Mouse (Mus musculus): ENCODE data around the gene Ndufa13. TPM values are rescaled to one million over a fixed set of nuclear protein-coding genes. Genes with fewer than 3 reads are reported as not detected.

Ndufa13 gene
- polyA plus RNA-seq, 1 experiment from 2014 or later: 217 TPM

DNA sequence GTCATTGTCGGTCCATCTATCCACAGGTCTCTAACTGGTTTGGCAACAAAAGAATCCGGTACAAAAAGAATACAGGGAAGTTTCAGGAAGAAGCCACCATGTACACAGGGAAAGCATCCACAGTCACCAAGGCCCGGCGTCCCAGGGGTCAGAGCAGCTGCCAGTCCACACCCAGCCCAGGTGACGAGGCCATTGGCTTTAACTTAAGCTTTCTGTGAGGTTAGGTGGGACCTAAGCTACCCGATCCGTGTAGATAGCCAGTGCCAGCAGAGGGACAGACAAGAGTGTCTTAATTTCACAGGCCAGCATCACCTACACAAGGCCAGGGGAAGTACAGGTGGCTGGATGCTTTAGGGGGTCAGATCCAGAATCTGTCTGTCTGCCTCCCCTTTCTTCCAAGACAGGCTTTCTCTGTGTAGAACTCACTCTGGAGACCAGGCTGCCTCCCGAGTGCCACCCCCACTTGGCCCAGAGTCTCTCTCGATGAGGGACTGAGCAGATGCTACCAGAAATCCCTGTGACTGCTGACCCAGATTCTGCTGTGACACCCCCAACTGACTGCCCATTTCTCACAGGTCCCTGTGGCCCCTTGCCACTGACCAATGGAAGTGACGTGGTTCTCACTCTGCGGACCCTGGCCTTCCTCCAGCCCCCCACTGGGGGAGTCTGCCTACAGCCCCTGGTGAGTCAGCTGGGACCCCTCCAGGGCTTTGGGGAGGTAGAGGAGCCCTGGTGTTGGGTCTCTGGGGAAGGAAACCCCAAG is 32.2 kb downstream of the Ndufa13 start:
- Histone ChIP-seq H3K4me3 (no peak overlapping the region), H3K4me1 (peaks cover 9% of the 10 kb centered on the region), H3K27me3 (ENCODE audit: insufficient read depth, poor library complexity, severe bottlenecking) (peaks cover 48% of the 10 kb centered on the region), H3K36me3 (no peaks in the 10 kb centered on the region), H3K27ac (no peak overlapping the region), H3K9me3 (no peaks in the 10 kb centered on the region)
- no peak for DNase-seq (ENCODE audit: low spot score)
- 73% methylated on average over 11 of the region's 11 CpGs for WGBS

DNA sequence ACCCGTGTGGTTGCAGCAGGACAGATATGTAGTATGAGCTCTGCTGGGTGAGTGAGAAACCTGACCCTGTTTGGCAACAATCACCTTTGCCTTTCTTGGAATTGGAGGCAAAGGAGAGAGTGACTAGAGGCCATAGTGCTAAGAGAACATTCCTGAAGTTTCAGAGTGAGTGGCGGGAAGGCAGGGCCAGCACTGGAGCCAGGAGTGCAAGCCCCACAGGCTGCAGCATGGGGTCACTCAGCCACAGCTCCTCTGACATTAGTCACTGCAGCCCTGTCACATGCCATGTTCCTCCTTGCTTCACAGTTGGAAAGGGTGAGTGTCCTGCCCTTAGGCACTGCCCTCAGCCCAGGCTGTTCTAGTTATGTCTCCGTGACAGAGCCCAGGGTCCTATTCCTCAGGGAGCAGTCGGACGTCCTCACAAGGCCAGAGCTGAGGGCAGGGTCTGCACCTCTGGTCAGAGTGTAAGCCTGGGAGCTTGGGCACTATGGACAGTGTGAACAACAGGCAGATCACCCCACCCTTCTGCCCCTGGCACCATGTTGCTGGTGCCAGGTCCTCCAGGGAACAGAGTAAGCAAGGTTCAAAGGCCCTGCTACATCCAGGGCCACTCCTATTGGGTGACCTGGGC is 34.5 kb downstream of the Ndufa13 start:
- no peak for DNase-seq (ENCODE audit: low spot score)
- Histone ChIP-seq H3K9me3 (no peaks in the 10 kb centered on the region), H3K36me3 (no peaks in the 10 kb centered on the region), H3K27me3 (ENCODE audit: insufficient read depth, poor library complexity, severe bottlenecking) (peaks cover 33% of the 10 kb centered on the region), H3K4me1 (peaks cover 9% of the 10 kb centered on the region), H3K4me3 (no peak overlapping the region), H3K27ac (no peak overlapping the region)
- 61% methylated on average over 5 of the region's 5 CpGs for WGBS

DNA sequence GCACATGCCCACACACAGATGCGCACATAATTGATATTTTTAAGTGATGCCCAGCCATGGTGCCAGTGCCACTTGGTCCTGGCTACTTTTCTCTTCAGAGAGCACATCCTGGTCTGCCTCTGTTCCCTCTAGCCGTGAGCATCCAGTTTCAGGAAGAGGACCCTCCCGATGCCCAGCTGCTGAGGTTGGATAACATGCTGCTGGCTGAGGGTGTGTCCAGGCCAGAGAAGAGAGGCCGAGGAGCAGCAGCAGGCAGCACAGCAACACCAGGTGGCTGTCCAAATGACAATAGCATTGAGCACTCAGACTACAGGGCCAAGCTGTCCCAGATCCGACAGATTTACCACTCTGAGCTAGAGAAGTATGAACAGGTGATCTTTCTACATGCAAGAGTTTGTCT is 38.2 kb downstream of the Ndufa13 start:
- Histone ChIP-seq H3K9me3 (no peaks in the 10 kb centered on the region), H3K27me3 (ENCODE audit: insufficient read depth, poor library complexity, severe bottlenecking) (peaks cover 6% of the 10 kb centered on the region; the same call in 1 of the 2 replicates), H3K27ac (no peak overlapping the region), H3K4me1 (peaks cover 9% of the 10 kb centered on the region), H3K4me3 (no peak overlapping the region), H3K36me3 (no peaks in the 10 kb centered on the region)
- 67% methylated on average over 5 of the region's 5 CpGs for WGBS
- DNase-seq (ENCODE audit: low spot score): peak; percentile 73

DNA sequence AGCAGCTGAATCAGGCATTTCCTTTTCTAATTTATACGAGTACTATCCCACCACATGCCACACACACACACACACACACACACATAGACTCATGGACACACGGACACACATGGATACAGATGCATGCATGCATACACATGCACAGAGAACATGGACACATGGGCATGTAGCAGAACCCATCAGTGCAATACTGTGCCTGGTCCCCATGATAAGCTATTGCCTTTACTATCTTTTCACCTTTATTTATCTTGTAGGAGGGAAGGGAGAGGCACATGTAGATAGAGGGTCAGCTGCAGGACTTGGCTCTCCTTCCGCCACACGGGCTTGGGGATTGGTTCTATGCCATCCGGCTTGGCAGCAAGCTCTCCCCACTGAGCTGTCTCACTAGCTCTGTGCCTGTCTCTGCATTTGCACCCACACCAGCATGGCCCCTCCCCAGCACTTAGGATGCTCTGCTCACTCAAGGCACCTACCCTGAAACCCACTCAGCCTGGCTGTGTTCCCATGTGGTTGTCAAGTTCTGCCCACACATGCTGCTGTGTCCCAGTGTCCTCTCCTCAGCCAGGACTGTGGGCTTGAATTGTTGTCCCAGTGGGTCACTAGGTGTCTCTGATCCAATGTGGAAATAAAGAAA is 38.9 kb downstream of the Ndufa13 start:
- Histone ChIP-seq H3K4me3 (no peak overlapping the region), H3K27me3 (ENCODE audit: insufficient read depth, poor library complexity, severe bottlenecking) (peaks cover 6% of the 10 kb centered on the region; the same call in 1 of the 2 replicates), H3K4me1 (peaks cover 9% of the 10 kb centered on the region), H3K9me3 (no peaks in the 10 kb centered on the region), H3K27ac (no peak overlapping the region), H3K36me3 (no peaks in the 10 kb centered on the region)
- DNase-seq (ENCODE audit: low spot score): no peak
- WGBS: 71% methylated on average over 5 of the region's 5 CpGs

DNA sequence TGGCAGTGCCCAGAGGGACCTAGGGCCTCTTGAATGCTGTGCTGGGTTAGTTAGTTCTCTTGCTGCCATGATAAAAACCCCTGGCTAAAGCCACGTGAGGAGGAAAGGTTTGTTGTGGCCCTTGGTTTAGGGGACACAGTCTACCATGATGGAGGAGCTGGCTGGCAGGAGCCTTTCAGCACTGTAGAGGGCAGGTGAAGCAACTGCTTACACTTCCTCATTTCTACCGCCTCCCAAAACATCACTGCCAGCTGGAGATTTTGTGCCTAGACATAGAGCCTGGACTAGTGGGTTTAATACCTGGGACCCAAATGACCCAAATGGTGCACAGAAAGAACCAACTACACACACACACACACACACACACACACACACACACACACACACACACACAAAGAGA is 41.1 kb downstream of the Ndufa13 start:
- Histone ChIP-seq H3K27me3 (ENCODE audit: insufficient read depth, poor library complexity, severe bottlenecking) (no peaks in the 10 kb centered on the region), H3K36me3 (no peaks in the 10 kb centered on the region), H3K9me3 (no peaks in the 10 kb centered on the region), H3K27ac (no peak overlapping the region), H3K4me3 (no peak overlapping the region), H3K4me1 (no peaks in the 10 kb centered on the region)
- DNase-seq (ENCODE audit: low spot score): no peak
- 55% methylated on average over 2 of the region's 2 CpGs for WGBS

DNA sequence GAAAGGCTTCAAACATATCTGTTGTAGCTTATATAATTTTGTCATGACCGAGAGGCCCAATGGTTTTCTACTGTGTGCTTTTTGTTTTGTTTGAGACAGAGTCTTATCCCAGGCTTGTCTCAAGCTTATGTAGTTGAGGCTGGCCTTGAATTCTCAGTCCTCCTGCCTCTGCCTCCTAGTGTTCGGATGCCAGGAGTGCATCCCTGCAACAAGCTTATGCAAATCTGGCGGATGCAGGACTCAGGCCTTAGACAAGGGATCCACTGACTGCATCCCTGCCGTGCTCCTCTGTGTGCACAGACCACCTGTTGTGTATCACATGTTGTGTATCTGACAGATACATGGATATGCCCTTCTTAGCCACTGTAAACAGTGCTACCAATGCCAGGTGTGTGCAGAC is 41.6 kb downstream of the Ndufa13 start:
- no peak for DNase-seq (ENCODE audit: low spot score)
- Histone ChIP-seq H3K4me1 (no peaks in the 10 kb centered on the region), H3K4me3 (no peak overlapping the region), H3K27me3 (ENCODE audit: insufficient read depth, poor library complexity, severe bottlenecking) (no peaks in the 10 kb centered on the region), H3K9me3 (no peaks in the 10 kb centered on the region), H3K36me3 (no peaks in the 10 kb centered on the region), H3K27ac (no peak overlapping the region)
- WGBS: 46% methylated on average over 4 of the region's 4 CpGs

DNA sequence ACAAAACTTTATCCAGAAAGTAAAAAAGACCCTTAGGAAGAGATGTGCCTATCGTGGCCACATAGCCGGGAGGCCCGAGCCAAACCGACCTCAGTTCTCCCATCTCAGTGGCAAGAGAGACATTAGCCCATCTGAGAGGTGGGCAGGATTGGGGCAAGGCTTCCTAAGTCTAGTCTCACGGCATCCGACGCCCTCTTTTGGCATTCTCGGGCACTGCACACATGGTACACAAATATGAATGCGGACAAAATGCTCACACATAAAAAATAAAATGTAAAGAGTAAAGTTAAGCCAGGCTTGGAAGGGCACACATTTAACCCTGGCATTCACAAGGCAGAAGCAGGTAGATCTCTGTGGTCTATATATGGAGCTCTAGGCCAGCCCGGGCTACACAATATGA is 48.5 kb downstream of the Ndufa13 start:
- Histone ChIP-seq H3K36me3 (no peaks in the 10 kb centered on the region), H3K27me3 (ENCODE audit: insufficient read depth, poor library complexity, severe bottlenecking) (no peaks in the 10 kb centered on the region), H3K4me1 (peaks cover 5% of the 10 kb centered on the region), H3K4me3 (no peak overlapping the region), H3K9me3 (no peaks in the 10 kb centered on the region), H3K27ac (no peak overlapping the region)
- no peak for DNase-seq (ENCODE audit: low spot score)
- WGBS: 92% methylated on average over 10 of the region's 10 CpGs

DNA sequence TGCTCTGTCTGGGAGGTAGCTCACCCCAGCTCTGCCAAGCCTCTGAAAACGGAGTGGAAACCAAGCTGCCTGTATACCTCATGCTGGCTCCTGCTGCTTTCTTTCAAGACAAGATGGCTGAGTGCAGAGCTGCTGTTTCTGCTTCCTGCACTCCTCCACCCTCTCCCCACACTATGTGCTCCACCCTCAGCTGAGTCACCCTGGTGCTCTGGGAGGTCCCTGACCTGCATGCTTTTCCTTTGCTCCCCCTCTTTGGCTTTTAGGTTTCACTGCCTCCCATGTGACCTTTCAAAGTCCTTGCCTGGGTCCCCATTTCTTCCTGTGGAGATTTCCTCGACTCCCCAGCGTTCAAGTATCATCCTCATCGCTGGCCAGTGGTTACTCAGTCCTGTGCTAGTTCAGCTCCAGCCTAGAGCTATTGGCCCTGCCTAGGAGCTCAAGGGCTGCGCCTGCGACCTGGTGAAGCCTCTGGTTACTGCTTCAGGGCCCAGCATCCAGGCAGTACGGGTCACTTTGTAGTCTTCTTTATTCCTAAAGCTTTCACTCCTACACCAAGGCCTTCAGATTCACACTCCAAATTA is 51.3 kb downstream of the Ndufa13 start:
- peak overlapping the region; percentile 25; the same call in 1 of the 2 replicates for H3K27ac ChIP-seq
- H3K4me3 ChIP-seq: no peak overlapping the region
- H3K4me1 ChIP-seq: peaks cover 7% of the 10 kb centered on the region
- no peaks in the 10 kb centered on the region for H3K9me3 ChIP-seq
- no peak for DNase-seq (ENCODE audit: low spot score)
- 72% methylated on average over 7 of the region's 7 CpGs for WGBS
- H3K27me3 ChIP-seq (ENCODE audit: insufficient read depth, poor library complexity, severe bottlenecking): no peaks in the 10 kb centered on the region
- H3K36me3 ChIP-seq: no peaks in the 10 kb centered on the region

DNA sequence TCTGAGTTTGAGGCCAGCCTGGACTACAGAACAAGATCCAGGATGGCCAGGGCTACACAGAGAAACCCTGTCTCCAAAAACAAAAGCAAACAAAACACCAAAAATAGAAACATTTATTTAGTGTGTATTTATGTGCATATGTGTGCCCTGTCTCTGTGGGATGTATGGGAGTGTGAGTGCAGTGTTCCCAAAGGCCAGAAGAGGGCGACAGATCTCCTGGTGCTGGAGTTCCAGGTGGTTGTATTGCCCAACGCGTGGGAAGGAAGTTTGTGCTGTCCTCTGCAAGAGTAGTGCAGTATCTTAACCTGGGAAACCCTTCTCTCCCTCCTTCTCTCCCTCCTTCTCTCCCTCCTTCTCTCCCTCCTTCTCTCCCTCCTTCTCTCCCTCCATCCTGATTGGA is 52.5 kb downstream of the Ndufa13 start:
- peaks cover 7% of the 10 kb centered on the region for H3K4me1 ChIP-seq
- no peak overlapping the region for H3K4me3 ChIP-seq
- DNase-seq (ENCODE audit: low spot score): no peak
- H3K36me3 ChIP-seq: no peaks in the 10 kb centered on the region
- H3K9me3 ChIP-seq: no peaks in the 10 kb centered on the region
- H3K27me3 ChIP-seq (ENCODE audit: insufficient read depth, poor library complexity, severe bottlenecking): no peaks in the 10 kb centered on the region
- no peak overlapping the region for H3K27ac ChIP-seq
- 44% methylated on average over 3 of the region's 3 CpGs for whole genome bisulfite sequencing

DNA sequence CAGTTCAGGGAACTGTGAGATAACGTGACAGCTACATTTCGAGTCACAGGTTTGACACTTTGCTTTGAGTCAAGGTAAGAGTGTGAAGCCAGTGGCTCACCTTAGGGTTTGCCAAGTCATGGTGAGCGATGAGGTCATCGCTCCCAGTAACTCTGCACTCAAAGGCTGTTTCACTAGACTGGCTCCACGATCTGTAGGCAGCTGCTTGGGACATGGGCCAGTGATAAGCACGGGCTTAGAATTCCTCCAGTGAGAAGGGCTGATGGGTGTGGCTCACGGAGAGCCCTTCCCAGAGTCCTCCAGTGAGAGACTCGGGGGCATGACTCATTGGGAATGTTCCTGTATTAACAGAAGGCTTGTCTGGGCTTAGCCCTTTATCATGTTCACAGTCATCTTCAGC is 53.4 kb downstream of the Ndufa13 start:
- 56% methylated on average over 8 of the region's 8 CpGs for WGBS
- Histone ChIP-seq H3K9me3 (no peaks in the 10 kb centered on the region), H3K27ac (no peak overlapping the region), H3K36me3 (no peaks in the 10 kb centered on the region), H3K4me1 (peaks cover 7% of the 10 kb centered on the region), H3K4me3 (0 out of 2 replicates have a peak overlapping the region, but pooled peaks have one; percentile 5), H3K27me3 (ENCODE audit: insufficient read depth, poor library complexity, severe bottlenecking) (no peaks in the 10 kb centered on the region)
- DNase-seq (ENCODE audit: low spot score): peak; percentile 81

DNA sequence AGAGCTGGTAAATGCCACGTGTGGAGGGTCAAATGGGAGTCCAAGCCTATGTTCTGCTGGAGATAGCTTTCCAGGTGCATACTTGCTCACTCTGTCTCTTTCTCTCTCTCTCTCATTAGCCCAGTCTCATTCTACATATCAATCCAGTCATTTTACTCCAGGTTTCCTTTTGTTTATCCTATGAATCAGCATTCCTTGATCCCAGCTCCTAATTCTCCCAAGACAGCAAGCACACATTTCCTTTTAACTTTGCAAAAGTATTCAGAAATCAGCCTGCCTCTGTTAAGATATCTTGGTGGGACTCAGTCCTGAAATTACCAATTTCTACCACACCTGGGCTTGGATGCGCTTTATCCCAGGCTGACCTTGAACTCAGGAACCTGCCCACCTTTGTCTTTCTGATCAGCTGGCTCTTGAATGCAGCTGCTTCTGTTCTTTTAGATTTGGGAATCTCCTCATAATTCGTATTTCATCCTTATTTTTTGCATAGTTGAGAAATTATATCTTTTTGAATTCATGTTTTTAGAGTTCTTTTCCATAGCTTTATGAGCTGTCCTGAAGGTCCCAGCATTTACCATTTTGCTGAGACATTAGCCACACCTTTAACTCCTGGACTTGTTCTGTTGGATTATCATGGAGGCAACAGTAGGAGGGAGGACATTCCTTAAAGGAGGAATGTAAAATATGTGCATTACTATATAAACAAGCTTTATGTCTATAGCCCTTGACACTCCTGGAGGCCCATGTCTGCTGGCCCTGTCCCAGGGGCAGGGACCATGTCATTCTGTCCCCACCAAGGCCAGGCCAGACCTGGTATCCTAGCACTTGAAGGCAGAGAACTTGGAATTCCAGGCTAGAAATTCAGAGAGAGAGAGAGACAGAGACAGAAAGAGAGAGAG is 54.9 kb downstream of the Ndufa13 start:
- H3K27ac ChIP-seq: no peak overlapping the region
- no peaks in the 10 kb centered on the region for H3K27me3 ChIP-seq (ENCODE audit: insufficient read depth, poor library complexity, severe bottlenecking)
- H3K4me1 ChIP-seq: peaks cover 7% of the 10 kb centered on the region
- no peak overlapping the region for H3K4me3 ChIP-seq
- H3K9me3 ChIP-seq: no peaks in the 10 kb centered on the region
- no peaks in the 10 kb centered on the region for H3K36me3 ChIP-seq
- WGBS: 69% methylated on average over 3 of the region's 3 CpGs
- DNase-seq (ENCODE audit: low spot score): no peak

Data from heart, embryonic 10.5 days (tissue).